Mouse (Mus musculus) liver, embryonic 11.5 days (tissue): ENCODE data around the gene Gm44503. TPM values are rescaled to one million over a fixed set of nuclear protein-coding genes. Genes with fewer than 3 reads are reported as not detected.

Experiments used
- ATAC-seq: fragments of 200-750 bp; cut with Nextera tagmentation; replicated peaks from 2 replicates; pipeline ENCODE4 v1.8.0; 2017; ENCODE audit warnings: moderate number of reproducible peaks, mild to moderate bottlenecking, moderate TSS enrichment, moderate library complexity; ENCODE audit not compliant: low FRiP score
- DNase-seq: peaks from one replicate; pipeline ENCODE4 v3.0.0-alpha.2; 2017; ENCODE audit warnings: low spot score
- H3K27ac ChIP-seq: fragments of 300-500 bp; sonication (generic); 2 replicates; pipeline ENCODE4 v1.5.1; 2014; ENCODE audit warnings: mild to moderate bottlenecking, low read depth, low read length, control low read depth
- H3K27me3 ChIP-seq: fragments of 300-500 bp; sonication (generic); replicated peaks from 2 replicates; pipeline ENCODE4 v1.6.1; 2014; ENCODE audit warnings: low read length, mixed read lengths; ENCODE audit not compliant: control insufficient read depth, insufficient read depth
- H3K36me3 ChIP-seq: fragments of 300-500 bp; sonication (generic); 2 replicates; pipeline ENCODE4 v1.6.1; 2014; ENCODE audit warnings: mild to moderate bottlenecking, low read length, moderate library complexity, mixed read lengths; ENCODE audit not compliant: control insufficient read depth, insufficient read depth
- H3K4me1 ChIP-seq: fragments of 300-500 bp; sonication (generic); replicated peaks from 2 replicates; pipeline ENCODE4 v1.6.1; 2014; ENCODE audit warnings: low read length, mixed read lengths; ENCODE audit not compliant: control insufficient read depth, insufficient read depth
- H3K4me2 ChIP-seq: fragments of 300-500 bp; sonication (generic); 2 replicates; pipeline ENCODE4 v1.6.1; 2014; ENCODE audit warnings: mild to moderate bottlenecking, control low read depth, moderate library complexity
- H3K4me3 ChIP-seq: fragments of 300-500 bp; sonication (generic); 2 replicates; pipeline ENCODE4 v1.5.1; 2014; ENCODE audit warnings: low read depth, low read length, control low read depth
- H3K9ac ChIP-seq: fragments of 300-500 bp; sonication (generic); 2 replicates; pipeline ENCODE4 v1.6.1; 2014; ENCODE audit warnings: low read depth, low read length, control low read depth
- H3K9me3 ChIP-seq: fragments of 300-500 bp; sonication (generic); 2 replicates; pipeline ENCODE4 v1.6.1; 2016; ENCODE audit warnings: low read length, inconsistent platforms, mixed read lengths; ENCODE audit not compliant: control insufficient read depth
- WGBS: fragments of 180-500 bp; shearing (Covaris S2); extraction: QIAGEN DNeasy Blood & Tissue Kit; methylation state at CpG from one replicate; pipeline ENCODE4 v1.1.7; 2014; 5-methylcytosine and 5-hydroxymethylcytosine counted together
- polyA plus RNA-seq: library from polyadenylated mRNA; unstranded; fragments of >200 nt; fragmentation: Nextera tagmentation; extraction: Ambion mirVana; gene quantifications from 2 replicates; pipeline ENCODE4 v1.2.1, GENCODE M21; 2014

Gene Gm44503
- polyA plus RNA-seq, 1 experiment from 2014 or later: not detected

GRCm38 (mm10) chr9:73020566-73021097, 62.0 kb downstream of the Gm44503 start:
- 89% methylated on average over 5 of the region's 5 CpGs for WGBS
- H3K27ac ChIP-seq: no peak overlapping the region
- no peak for ATAC-seq
- peaks cover 17% of the 10 kb centered on the region for H3K36me3 ChIP-seq
- no peaks in the 10 kb centered on the region for H3K4me1 ChIP-seq
- no peaks in the 10 kb centered on the region for H3K27me3 ChIP-seq
- no peak overlapping the region for H3K4me3 ChIP-seq
- DNase-seq: no peak
- H3K9ac ChIP-seq: no peak overlapping the region
- H3K9me3 ChIP-seq: no peaks in the 10 kb centered on the region
- no peak overlapping the region for H3K4me2 ChIP-seq

DNA sequence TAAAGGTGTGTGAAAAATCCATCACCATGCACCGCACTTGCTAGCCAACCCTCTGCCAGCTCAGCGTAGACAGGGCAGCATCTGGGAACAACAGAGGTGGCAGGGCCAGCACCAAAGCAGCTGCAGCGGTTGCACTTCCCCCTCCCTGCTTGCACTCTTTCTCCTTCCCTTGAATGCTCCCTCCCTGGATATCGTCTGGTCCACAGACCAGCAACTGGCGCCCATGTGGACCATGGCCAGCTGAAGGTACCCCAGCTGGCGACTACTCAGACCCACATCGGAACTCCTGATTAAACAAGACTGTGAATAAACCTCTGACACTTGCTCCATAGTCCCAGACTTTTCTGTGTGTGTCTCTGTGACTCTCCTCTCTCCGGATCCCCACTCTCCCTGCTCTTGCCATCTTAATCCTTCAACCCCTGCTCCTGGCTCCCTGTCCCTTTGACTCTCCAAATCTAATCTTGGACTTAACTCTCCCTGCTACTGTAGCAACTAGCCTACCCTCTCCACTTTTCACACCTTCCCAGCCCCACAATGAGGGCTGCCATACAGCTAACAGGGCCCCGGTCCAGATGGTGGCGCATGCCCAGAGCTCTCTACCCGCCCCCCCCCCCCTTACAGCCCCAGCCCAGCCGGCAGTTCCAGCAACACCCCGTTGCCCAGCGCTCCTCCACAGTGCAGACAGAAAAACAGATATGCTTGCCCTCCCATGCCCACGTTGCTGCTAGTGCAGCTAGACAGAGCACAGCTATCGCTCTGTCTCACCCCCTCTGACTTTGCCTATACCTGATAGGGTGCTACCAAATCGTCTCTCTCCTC, 67.4 kb downstream of the Gm44503 start:
- no peak overlapping the region for H3K4me3 ChIP-seq
- H3K4me1 ChIP-seq: no peaks in the 10 kb centered on the region
- no peak for DNase-seq
- peaks cover 5% of the 10 kb centered on the region for H3K36me3 ChIP-seq
- no peak overlapping the region for H3K9ac ChIP-seq
- 37% methylated on average over 16 of the region's 17 CpGs for WGBS
- H3K9me3 ChIP-seq: no peaks in the 10 kb centered on the region
- H3K27me3 ChIP-seq: no peaks in the 10 kb centered on the region
- no peak for ATAC-seq
- no peak overlapping the region for H3K27ac ChIP-seq
- H3K4me2 ChIP-seq: no peak overlapping the region

- DNase-seq (no peak), ATAC-seq (no peak)
- 91% methylated on average over 1 of the region's 1 CpGs for WGBS
- Histone ChIP-seq H3K4me3 (no peak overlapping the region), H3K4me1 (no peaks in the 10 kb centered on the region), H3K4me2 (no peak overlapping the region), H3K27ac (no peak overlapping the region), H3K9ac (no peak overlapping the region), H3K9me3 (no peaks in the 10 kb centered on the region), H3K27me3 (no peaks in the 10 kb centered on the region), H3K36me3 (peaks cover 7% of the 10 kb centered on the region; the same call in 1 of the 2 replicates)
Observed at GRCm38 (mm10) chr9:73030443-73030842, 71.8 kb downstream of the Gm44503 start.

- 59% methylated on average over 4 of the region's 4 CpGs for WGBS
- Histone ChIP-seq H3K9ac (no peak overlapping the region), H3K27ac (no peak overlapping the region), H3K4me2 (no peak overlapping the region; the same call in 1 of the 2 replicates), H3K4me3 (no peak overlapping the region), H3K9me3 (no peaks in the 10 kb centered on the region), H3K27me3 (no peaks in the 10 kb centered on the region), H3K4me1 (no peaks in the 10 kb centered on the region), H3K36me3 (peaks cover 7% of the 10 kb centered on the region; the same call in 1 of the 2 replicates)
- DNase-seq (no peak), ATAC-seq (no peak)
Observed at GRCm38 (mm10) chr9:73031421-73031820, 72.8 kb downstream of the Gm44503 start.

GRCm38 (mm10) chr9:73033406-73033805, 74.8 kb downstream of the Gm44503 start:
- H3K4me1 ChIP-seq: no peaks in the 10 kb centered on the region
- no peak overlapping the region for H3K4me3 ChIP-seq
- H3K9me3 ChIP-seq: no peaks in the 10 kb centered on the region
- no peak for DNase-seq
- H3K27me3 ChIP-seq: no peaks in the 10 kb centered on the region
- H3K9ac ChIP-seq: no peak overlapping the region
- H3K27ac ChIP-seq: no peak overlapping the region
- peaks cover 4% of the 10 kb centered on the region; the same call in 1 of the 2 replicates for H3K36me3 ChIP-seq
- no peak for ATAC-seq
- 96% methylated on average over 1 of the region's 1 CpGs for WGBS
- H3K4me2 ChIP-seq: no peak overlapping the region

GRCm38 (mm10) chr9:73039222-73039945, 80.7 kb downstream of the Gm44503 start:
- H3K27ac ChIP-seq: peak overlapping the region; percentile 68
- no peaks in the 10 kb centered on the region for H3K9me3 ChIP-seq
- peak overlapping the region; percentile 83 for H3K4me3 ChIP-seq
- peak overlapping the region; percentile 83 for H3K4me2 ChIP-seq
- peaks cover 9% of the 10 kb centered on the region; the same call in 1 of the 2 replicates for H3K4me1 ChIP-seq
- ATAC-seq (peak; percentile 84), DNase-seq (peak; percentile 91)
- H3K27me3 ChIP-seq: no peaks in the 10 kb centered on the region
- peak overlapping the region; percentile 89 for H3K9ac ChIP-seq
- no peaks in the 10 kb centered on the region for H3K36me3 ChIP-seq
- WGBS: under 1% methylated on average over 49 of the region's 49 CpGs

- H3K27me3 ChIP-seq: no peaks in the 10 kb centered on the region
- ATAC-seq (no peak), DNase-seq (no peak)
- H3K4me1 ChIP-seq: peaks cover 11% of the 10 kb centered on the region
- peak within 1 kb of the TSS; percentile 68 for H3K27ac ChIP-seq
- WGBS: 25% methylated on average over 6 of the region's 6 CpGs
- no peaks in the 10 kb centered on the region for H3K9me3 ChIP-seq
- H3K36me3 ChIP-seq: no peaks in the 10 kb centered on the region
- H3K9ac ChIP-seq: peak within 1 kb of the TSS; percentile 89
- peak within 1 kb of the TSS; percentile 83 for H3K4me2 ChIP-seq
- H3K4me3 ChIP-seq: peak within 1 kb of the TSS; percentile 83
Observed at GRCm38 (mm10) chr9:73040080-73040479, 81.4 kb downstream of the Gm44503 start, which contains the start of gene Pigb. Gene Pigb, minus strand, starts transcription at chr9:73040378.

- Histone ChIP-seq H3K4me2 (peak within 1 kb of the TSS; percentile 99), H3K27ac (0 out of 2 replicates have a peak within 1 kb of the TSS, but pooled peaks have one; percentile 39), H3K27me3 (no peaks in the 10 kb centered on the region), H3K9me3 (no peaks in the 10 kb centered on the region), H3K36me3 (no peaks in the 10 kb centered on the region), H3K9ac (peak within 1 kb of the TSS; percentile 67), H3K4me1 (peaks cover 8% of the 10 kb centered on the region), H3K4me3 (peak within 1 kb of the TSS; percentile 61)
- WGBS: 2% methylated on average over 41 of the region's 41 CpGs
- DNase-seq (peak; percentile 78), ATAC-seq (peak; percentile 74)
Observed at GRCm38 (mm10) chr9:73044146-73045079, 85.8 kb downstream of the Gm44503 start, which contains the start of gene Rab27a. Gene Rab27a, plus strand, starts transcription at chr9:73044854.
